Mouse (Mus musculus) intestine, embryonic 14.5 days (tissue): ENCODE measurements around the gene Calhm4. TPM values are rescaled to one million over a fixed set of nuclear protein-coding genes. Genes with fewer than 3 reads are reported as not detected.

ENCODE experiments used
- ATAC-seq: fragments of 200-750 bp; cut with Nextera tagmentation; replicated peaks from 2 replicates; pipeline ENCODE4 v1.8.0; 2017; ENCODE audit warnings: low read depth, moderate number of reproducible peaks, moderate TSS enrichment, moderate library complexity; ENCODE audit not compliant: low FRiP score, low TSS enrichment
- DNase-seq: peaks from one replicate; pipeline ENCODE4 v3.0.0-alpha.2; 2018; ENCODE audit warnings: low spot score
- H3K27ac ChIP-seq: fragments of 300-500 bp; sonication (generic); 2 replicates; pipeline ENCODE4 v1.5.1; 2014; ENCODE audit warnings: low read depth, mild to moderate bottlenecking, control low read depth
- H3K27me3 ChIP-seq: fragments of 300-500 bp; sonication (generic); replicated peaks from 2 replicates; pipeline ENCODE4 v1.6.1; 2014; ENCODE audit warnings: low read length, control low read depth; ENCODE audit not compliant: control insufficient read depth, insufficient read depth
- H3K36me3 ChIP-seq: fragments of 300-500 bp; sonication (generic); 2 replicates; pipeline ENCODE4 v1.6.1; 2014; ENCODE audit warnings: low read length, control low read depth; ENCODE audit not compliant: control insufficient read depth, insufficient read depth
- H3K4me1 ChIP-seq: fragments of 300-500 bp; sonication (generic); replicated peaks from 2 replicates; pipeline ENCODE4 v1.6.1; 2014; ENCODE audit warnings: low read length, control low read depth, mixed read lengths; ENCODE audit not compliant: control insufficient read depth, insufficient read depth
- H3K4me2 ChIP-seq: fragments of 300-500 bp; sonication (generic); 2 replicates; pipeline ENCODE4 v1.6.1; 2014; ENCODE audit warnings: low read length
- H3K4me3 ChIP-seq: fragments of 300-500 bp; sonication (generic); 2 replicates; pipeline ENCODE4 v1.5.1; 2014; ENCODE audit warnings: low read depth, low read length, control low read depth, mixed read lengths
- H3K9ac ChIP-seq: fragments of 300-500 bp; sonication (generic); 2 replicates; pipeline ENCODE4 v1.6.1; 2014; ENCODE audit warnings: mild to moderate bottlenecking, low read length
- H3K9me3 ChIP-seq: fragments of 300-500 bp; sonication (generic); 2 replicates; pipeline ENCODE4 v1.6.1; 2016; ENCODE audit warnings: low read length, control low read depth; ENCODE audit not compliant: control insufficient read depth
- WGBS: fragments of 180-500 bp; shearing (Covaris S2); extraction: QIAGEN DNeasy Blood & Tissue Kit; methylation state at CpG from one replicate; pipeline ENCODE4 v1.1.7; 2014; 5-methylcytosine and 5-hydroxymethylcytosine counted together
- polyA plus RNA-seq: library from polyadenylated mRNA; unstranded; fragments of >200 nt; fragmentation: Nextera tagmentation; extraction: Ambion mirVana; gene quantifications from 2 replicates; pipeline ENCODE4 v1.2.1, GENCODE M21; 2014

Calhm4 gene
- polyA plus RNA-seq, 1 experiment from 2014 or later, result not detected

DNA sequence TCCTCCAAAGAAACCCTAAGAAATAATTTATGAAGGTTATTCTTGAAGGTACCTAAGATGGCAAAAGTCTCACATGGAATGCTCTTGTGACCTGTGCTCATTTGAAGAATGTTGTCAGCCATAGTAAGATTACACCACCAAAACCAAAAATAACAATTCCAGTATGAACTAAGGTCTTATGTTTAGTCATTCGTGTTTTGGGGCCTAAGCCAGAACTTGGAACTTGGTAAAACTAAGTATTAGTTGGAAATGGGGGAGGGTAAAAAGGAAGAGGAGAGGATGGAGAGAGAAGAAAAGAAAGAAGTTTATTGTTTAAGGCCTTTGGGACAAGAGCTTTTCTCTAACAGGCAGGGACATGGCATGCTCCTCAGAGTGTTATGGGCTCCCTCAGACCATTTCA lies 25.5 kb upstream of the Calhm4 start:
- H3K36me3 ChIP-seq, result no peaks in the 10 kb centered on the region
- H3K9ac ChIP-seq, result no peak overlapping the region
- ATAC-seq (no peak), DNase-seq (no peak)
- H3K9me3 ChIP-seq, result no peaks in the 10 kb centered on the region
- no peak overlapping the region for H3K27ac ChIP-seq
- H3K27me3 ChIP-seq, result no peaks in the 10 kb centered on the region
- H3K4me1 ChIP-seq, result peaks cover 7% of the 10 kb centered on the region; the same call in 1 of the 2 replicates
- no peak overlapping the region for H3K4me3 ChIP-seq
- no peak overlapping the region for H3K4me2 ChIP-seq
- 84% methylated on average over 1 of the region's 1 CpGs for WGBS

DNA sequence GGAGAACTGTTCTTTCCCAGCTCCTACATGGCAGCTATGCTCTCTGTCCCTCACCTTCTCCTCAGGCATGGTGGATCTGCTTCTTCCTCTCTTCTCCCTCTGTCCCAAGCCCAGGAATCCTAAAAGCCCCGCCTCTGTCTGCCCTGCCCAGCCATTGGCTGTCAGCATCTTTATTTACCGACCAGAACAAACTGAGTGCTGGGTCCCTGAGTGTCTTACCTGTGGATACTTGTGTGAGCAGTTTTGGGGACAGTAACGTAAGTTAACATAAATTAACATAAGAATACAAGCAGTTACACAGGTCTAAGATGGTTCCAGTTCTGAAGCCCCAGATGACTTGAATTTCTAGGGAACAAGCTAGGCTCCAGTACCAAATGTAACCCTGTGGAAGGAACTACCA lies 22.5 kb upstream of the Calhm4 start:
- WGBS, result 57% methylated on average over 3 of the region's 3 CpGs
- Histone ChIP-seq H3K9me3 (no peaks in the 10 kb centered on the region), H3K4me3 (no peak overlapping the region), H3K27ac (no peak overlapping the region), H3K4me2 (no peak overlapping the region), H3K27me3 (no peaks in the 10 kb centered on the region), H3K9ac (no peak overlapping the region), H3K36me3 (no peaks in the 10 kb centered on the region), H3K4me1 (peaks cover 7% of the 10 kb centered on the region; the same call in 1 of the 2 replicates)
- ATAC-seq (no peak), DNase-seq (no peak)

DNA sequence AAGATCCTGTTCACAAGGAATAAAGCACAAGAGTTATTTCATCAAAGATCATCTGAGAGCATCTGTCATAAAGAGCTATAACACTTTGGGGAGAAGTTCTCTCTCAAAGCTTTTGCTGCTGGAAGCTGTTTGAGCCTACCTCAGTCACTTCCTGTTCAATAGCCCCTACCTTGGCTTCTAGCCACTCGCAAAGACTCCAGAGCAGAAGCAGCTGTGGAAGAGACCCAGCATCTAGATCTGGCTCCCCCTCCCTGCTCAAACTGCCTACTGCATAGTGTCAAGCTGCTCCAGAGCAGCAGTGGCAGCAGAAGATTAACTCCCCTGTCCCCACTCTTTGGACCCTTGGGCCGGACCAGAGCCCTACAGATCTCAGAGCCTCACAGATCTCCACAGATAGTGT lies 9.9 kb upstream of the Calhm4 start:
- Histone ChIP-seq H3K27me3 (no peaks in the 10 kb centered on the region), H3K4me2 (no peak overlapping the region), H3K9me3 (no peaks in the 10 kb centered on the region), H3K4me3 (no peak overlapping the region), H3K36me3 (no peaks in the 10 kb centered on the region), H3K9ac (no peak overlapping the region), H3K27ac (no peak overlapping the region), H3K4me1 (no peaks in the 10 kb centered on the region)
- ATAC-seq, result no peak; the same call in 1 of the 2 replicates
- WGBS, result 60% methylated on average over 2 of the region's 2 CpGs
- no peak for DNase-seq

DNA sequence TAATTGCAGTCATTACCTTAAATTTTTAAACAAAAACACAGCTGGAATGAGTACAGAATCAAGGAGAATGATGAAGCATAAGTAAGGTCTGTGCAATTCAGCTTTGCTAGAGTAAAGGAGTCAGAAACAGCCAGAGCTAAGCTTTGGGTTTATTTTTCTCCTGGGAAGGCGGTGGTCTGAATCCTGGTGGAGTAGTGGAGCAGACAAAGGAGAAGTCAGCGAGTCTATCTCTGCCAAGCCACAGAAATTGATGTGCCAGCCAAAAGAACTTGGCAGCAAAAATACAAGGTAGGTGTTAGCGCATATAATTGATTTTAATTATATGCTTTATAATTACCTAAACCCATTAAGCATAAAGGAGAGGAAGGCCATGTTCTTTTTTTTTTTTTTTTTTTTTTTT lies 6.7 kb downstream of the Calhm4 start, which contains the start of gene Trappc3l:
Gene Trappc3l (plus strand): TSS at position 197 of the 400 bp plus-strand sequence.
- no peak within 1 kb of the TSS for H3K9ac ChIP-seq
- no peak for DNase-seq
- no peak for ATAC-seq
- H3K4me2 ChIP-seq, result no peak within 1 kb of the TSS
- no peaks in the 10 kb centered on the region for H3K9me3 ChIP-seq
- no peaks in the 10 kb centered on the region for H3K36me3 ChIP-seq
- H3K4me3 ChIP-seq, result no peak within 1 kb of the TSS
- 82% methylated on average over 3 of the region's 3 CpGs for WGBS
- H3K27ac ChIP-seq, result no peak within 1 kb of the TSS
- no peaks in the 10 kb centered on the region for H3K27me3 ChIP-seq
- H3K4me1 ChIP-seq, result no peaks in the 10 kb centered on the region

DNA sequence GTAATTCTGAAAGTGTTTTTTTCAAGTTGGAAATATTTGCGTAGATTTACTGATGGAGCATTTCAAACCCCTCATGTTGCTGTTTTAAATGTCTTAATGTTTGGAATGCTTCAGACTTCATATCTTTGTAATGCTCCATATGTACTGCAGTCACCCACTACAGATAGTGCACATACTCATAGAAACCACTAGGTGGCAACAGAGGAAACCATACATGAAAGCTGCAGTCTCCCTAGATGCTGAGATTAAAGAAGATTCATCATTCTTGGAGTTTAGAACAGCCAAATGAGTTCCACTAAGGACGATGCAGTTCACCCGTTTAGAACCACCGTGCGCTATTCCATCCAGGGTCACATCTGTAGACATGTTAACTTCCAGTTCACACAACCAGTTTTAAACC lies 7.5 kb downstream of the Calhm4 start:
- H3K4me1 ChIP-seq, result no peaks in the 10 kb centered on the region
- ATAC-seq, result no peak; the same call in 1 of the 2 replicates
- no peaks in the 10 kb centered on the region for H3K9me3 ChIP-seq
- no peaks in the 10 kb centered on the region for H3K36me3 ChIP-seq
- DNase-seq, result no peak
- H3K27ac ChIP-seq, result no peak overlapping the region
- H3K9ac ChIP-seq, result no peak overlapping the region
- 9% methylated on average over 5 of the region's 5 CpGs for WGBS
- no peak overlapping the region for H3K4me3 ChIP-seq
- no peaks in the 10 kb centered on the region for H3K27me3 ChIP-seq
- no peak overlapping the region for H3K4me2 ChIP-seq

DNA sequence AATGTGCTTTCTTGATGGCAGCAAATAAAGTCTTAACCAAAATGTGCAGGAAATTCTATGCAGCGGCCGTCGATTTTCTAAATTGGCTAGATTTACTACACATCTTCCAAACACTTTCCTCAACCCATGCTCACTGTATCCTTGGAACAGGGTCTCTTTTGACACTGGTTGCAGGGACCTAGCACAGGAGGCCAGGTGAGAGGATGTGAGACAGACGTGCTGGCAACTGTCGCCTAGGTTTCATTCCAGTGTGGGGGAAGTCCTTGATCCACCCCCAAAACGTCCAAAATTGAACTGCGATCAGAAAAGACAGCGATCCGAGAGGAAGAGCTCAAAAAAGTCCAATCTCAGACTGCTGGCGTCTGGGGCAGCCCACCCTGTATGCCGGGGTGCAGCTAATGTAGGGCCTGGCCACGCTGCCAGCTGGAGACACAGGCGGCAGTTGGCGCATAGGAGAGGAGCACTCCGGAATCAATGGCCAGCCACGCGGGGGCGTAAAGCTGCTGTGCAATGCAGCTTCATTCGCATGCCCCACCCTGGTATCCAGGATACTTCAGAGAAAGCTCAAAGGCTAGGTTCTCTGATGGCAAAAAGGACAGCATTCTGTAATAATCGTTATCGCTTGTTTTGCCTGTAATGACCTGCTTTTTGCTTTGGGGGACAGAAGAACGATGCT lies 10.3 kb downstream of the Calhm4 start:
- peak overlapping the region; percentile 40 for H3K4me2 ChIP-seq
- no peaks in the 10 kb centered on the region for H3K9me3 ChIP-seq
- ATAC-seq (peak; percentile 81), DNase-seq (peak; percentile 83)
- no peak overlapping the region for H3K4me3 ChIP-seq
- 21% methylated on average over 22 of the region's 22 CpGs for WGBS
- no peaks in the 10 kb centered on the region for H3K27me3 ChIP-seq
- H3K27ac ChIP-seq, result no peak overlapping the region
- H3K4me1 ChIP-seq, result no peaks in the 10 kb centered on the region
- H3K9ac ChIP-seq, result peak overlapping the region; percentile 25; the same call in 1 of the 2 replicates
- no peaks in the 10 kb centered on the region for H3K36me3 ChIP-seq

DNA sequence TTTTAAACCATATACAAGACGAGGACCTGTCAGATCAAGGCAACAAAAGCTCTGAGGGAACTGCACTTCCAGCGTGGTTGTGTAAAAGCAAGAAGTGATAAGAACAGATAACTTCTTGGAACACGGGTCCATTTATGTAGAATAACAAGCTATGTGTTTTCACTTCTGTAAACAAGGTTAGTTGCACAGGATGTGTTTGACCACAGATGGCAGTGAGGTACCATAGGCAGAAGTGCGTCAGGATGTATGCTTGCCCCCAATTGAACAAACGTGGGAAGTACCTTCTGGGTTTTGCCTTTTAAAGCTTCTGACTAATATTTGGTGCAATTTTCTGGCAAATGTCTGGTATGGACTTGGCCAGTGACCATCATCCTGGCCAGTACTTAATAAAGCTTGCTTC lies 13.8 kb downstream of the Calhm4 start:
- DNase-seq, result no peak
- no peak for ATAC-seq
- H3K27ac ChIP-seq, result no peak overlapping the region
- 66% methylated on average over 5 of the region's 5 CpGs for WGBS
- H3K4me3 ChIP-seq, result no peak overlapping the region
- no peaks in the 10 kb centered on the region for H3K27me3 ChIP-seq
- H3K4me2 ChIP-seq, result no peak overlapping the region
- no peak overlapping the region for H3K9ac ChIP-seq
- no peaks in the 10 kb centered on the region for H3K9me3 ChIP-seq
- H3K4me1 ChIP-seq, result no peaks in the 10 kb centered on the region
- H3K36me3 ChIP-seq, result no peaks in the 10 kb centered on the region

DNA sequence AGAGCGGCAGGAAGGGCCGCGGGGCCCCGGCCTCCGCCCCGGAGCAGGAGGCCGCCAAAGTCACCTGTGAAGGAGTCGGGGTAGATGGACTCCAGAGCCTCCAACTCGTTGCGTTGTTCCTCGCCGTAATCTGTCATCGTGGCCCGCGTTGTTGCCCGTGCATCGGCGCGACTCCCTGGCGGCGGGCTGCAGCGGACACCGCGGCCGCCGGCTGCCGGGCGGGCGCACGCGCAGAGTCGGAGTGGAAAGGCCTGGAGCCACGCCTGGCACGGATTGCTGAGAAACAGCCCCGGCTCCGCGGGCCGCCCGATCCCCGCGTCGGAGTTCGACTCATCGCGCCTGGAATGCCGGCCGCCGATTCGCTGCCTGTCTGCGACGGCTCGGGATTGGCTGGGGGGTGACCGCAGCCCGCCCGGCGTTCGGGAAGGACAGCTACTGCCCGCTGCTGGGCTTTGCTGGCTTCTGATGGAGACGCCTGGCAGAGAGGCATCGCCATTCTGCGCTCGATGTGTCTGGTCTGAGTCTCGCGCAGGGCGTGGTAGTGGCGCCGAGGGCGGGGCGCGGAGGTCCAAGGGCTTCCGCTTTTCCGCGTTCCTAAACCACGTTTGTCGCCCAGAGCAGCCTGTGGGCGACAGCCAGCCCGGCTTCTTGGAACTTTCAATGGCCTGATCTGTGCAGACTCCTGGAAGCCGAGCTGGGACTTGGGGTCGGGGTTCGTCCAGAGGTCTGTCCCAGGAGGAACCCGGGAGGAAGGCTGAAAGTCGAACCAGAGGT lies 24.6 kb downstream of the Calhm4 start, which contains the start of gene Rwdd1:
Gene Rwdd1 (minus strand): TSS at position 323 of the 774 bp plus-strand sequence.
- peak within 1 kb of the TSS; percentile 92 for H3K27ac ChIP-seq
- peaks cover 10% of the 10 kb centered on the region for H3K4me1 ChIP-seq
- H3K4me2 ChIP-seq, result peak within 1 kb of the TSS; percentile 85
- WGBS, result under 1% methylated on average over 82 of the region's 82 CpGs
- peak within 1 kb of the TSS; percentile 67 for H3K4me3 ChIP-seq
- peak within 1 kb of the TSS; percentile 91 for H3K9ac ChIP-seq
- ATAC-seq (peak; percentile 100), DNase-seq (peak; percentile 95)
- H3K27me3 ChIP-seq, result no peaks in the 10 kb centered on the region
- no peaks in the 10 kb centered on the region for H3K36me3 ChIP-seq
- no peaks in the 10 kb centered on the region for H3K9me3 ChIP-seq
